Mouse (Mus musculus): Measurements from ENCODE around the gene Aasdh. TPM values are rescaled to one million over a fixed set of nuclear protein-coding genes. Genes with fewer than 3 reads are reported as not detected.
A peak's percentile ranks its signal among the peaks of the same experiment; 100 is the strongest.

Aasdh gene
- total and polyA plus RNA-seq, 3 experiments = 20.7 to 26.5 TPM; not detected in 1

DNA sequence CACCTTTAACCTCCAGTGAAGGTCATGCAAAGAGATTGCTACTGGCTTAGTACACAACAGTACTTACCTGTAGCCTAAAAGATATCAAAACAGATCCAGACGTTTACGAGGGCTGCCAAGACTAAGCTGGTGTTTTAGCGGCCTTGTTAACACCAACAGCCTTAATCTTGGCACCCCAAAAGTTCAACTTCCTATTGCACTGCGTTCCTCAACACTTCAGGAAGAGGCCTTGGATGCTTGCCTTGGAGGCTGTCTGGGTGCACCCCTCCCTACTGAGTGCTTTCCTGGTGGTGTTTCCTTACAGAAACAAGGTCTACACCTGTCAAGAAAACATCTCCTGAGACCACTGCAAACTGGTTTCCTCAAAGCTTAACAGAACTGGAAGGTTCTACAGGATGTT lies 41.8 kb upstream of the Aasdh start (continued):
- no peak for TF ChIP-seq UBTF (IDR thresholded peaks at IDR 0.05; ENCODE audit: borderline replicate concordance, insufficient read depth, low read depth, low read length)
- TF ChIP-seq ZMIZ1 (IDR thresholded peaks at IDR 0.05; ENCODE audit: low read depth, low read length) = no peak
- TF ChIP-seq CTCF (IDR thresholded peaks at IDR 0.05 in 2 of 3, conservative IDR thresholded peaks at IDR 0.05 in 1 of 3; ENCODE audit: control insufficient read depth in 1 of 3, insufficient read depth in 1 of 3, low read depth in 2 of 3, low read length in 3 of 3, poor library complexity in 1 of 3, severe bottlenecking in 1 of 3) = no peak
- TF ChIP-seq E2F4 (IDR thresholded peaks at IDR 0.05; ENCODE audit: borderline replicate concordance, low read depth, low read length) = no peak
- 0 out of 2 replicates have a peak, but pooled peaks have one; percentile 74 for TF ChIP-seq CHD1 (IDR thresholded peaks at IDR 0.05; ENCODE audit: low read depth, low read length)
- no peak for TF ChIP-seq MYC (IDR thresholded peaks at IDR 0.05; ENCODE audit: low read depth, low read length)
- TF ChIP-seq POLR2A (IDR thresholded peaks at IDR 0.05; ENCODE audit: control insufficient read depth in 1 of 2, insufficient read depth in 1 of 2, low read depth in 1 of 2, low read length in 2 of 2, poor library complexity in 1 of 2) = no peak
- no peak for TF ChIP-seq RAD21 (IDR thresholded peaks at IDR 0.05; ENCODE audit: low read depth, low read length)
- 0 out of 2 replicates have a peak, but pooled peaks have one; percentile 23 for TF ChIP-seq RCOR1 (IDR thresholded peaks at IDR 0.05; ENCODE audit: low read depth, low read length)
- TF ChIP-seq USF2 (IDR thresholded peaks at IDR 0.05; ENCODE audit: borderline replicate concordance in 1 of 2, insufficient read depth in 1 of 2, low read depth in 1 of 2, low read length in 2 of 2) = no peak
- 0 out of 2 replicates have a peak, but pooled peaks have one; percentile 21 for TF ChIP-seq MEF2A (IDR thresholded peaks at IDR 0.05; ENCODE audit: extremely low read depth, insufficient replicate concordance, low read depth, low read length, poor library complexity, severe bottlenecking)
- TF ChIP-seq HCFC1 (IDR thresholded peaks at IDR 0.05; ENCODE audit: low read depth, low read length) = no peak
- no peak; the same call in 1 of the 2 replicates for TF ChIP-seq MAX (IDR thresholded peaks at IDR 0.05; ENCODE audit: low read length)
- TF ChIP-seq TCF12 (IDR thresholded peaks at IDR 0.05; ENCODE audit: low read depth, low read length) = peak; percentile 77
- no peak for TF ChIP-seq ZKSCAN1 (IDR thresholded peaks at IDR 0.05; ENCODE audit: low read depth, low read length)
- TF ChIP-seq ZC3H11A (IDR thresholded peaks at IDR 0.05; ENCODE audit: low read depth, low read length) = no peak

DNA sequence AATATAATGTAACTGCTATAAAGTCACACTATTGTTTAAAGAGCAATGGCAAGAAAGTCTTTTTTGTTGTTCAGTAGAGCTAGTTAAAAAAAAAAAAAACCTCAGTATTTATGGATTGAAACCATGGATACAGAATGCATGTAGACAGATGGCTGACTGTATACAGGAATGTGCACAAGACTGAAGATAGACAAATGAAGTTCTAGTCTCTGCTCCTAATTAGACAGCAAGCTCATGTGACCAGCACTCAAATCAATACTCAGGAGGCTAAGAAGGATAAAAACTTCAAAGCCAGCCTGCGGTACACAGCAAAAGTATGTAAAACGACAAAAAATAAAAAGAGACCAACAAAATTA lies 40.3 kb upstream of the Aasdh start:
- TF ChIP-seq MAZ (IDR thresholded peaks at IDR 0.05; ENCODE audit: low read depth, low read length) (no peak), SIN3A (IDR thresholded peaks at IDR 0.05; ENCODE audit: low read length) (no peak; the same call in 1 of the 2 replicates), RAD21 (IDR thresholded peaks at IDR 0.05; ENCODE audit: low read depth, low read length) (no peak), USF1 (IDR thresholded peaks at IDR 0.05; ENCODE audit: low read depth, low read length) (peak; percentile 50; the same call in 1 of the 2 replicates), MYB (IDR thresholded peaks at IDR 0.05; ENCODE audit: low read depth, low read length) (no peak), EP300 (IDR thresholded peaks at IDR 0.05; ENCODE audit: low read depth in 1 of 2, low read length in 2 of 2) (no peak), CHD1 (IDR thresholded peaks at IDR 0.05; ENCODE audit: low read depth, low read length) (no peak), ZNF384 (IDR thresholded peaks at IDR 0.05; ENCODE audit: low read depth, low read length) (peak; percentile 65; the same call in 1 of the 2 replicates), E2F4 (IDR thresholded peaks at IDR 0.05; ENCODE audit: borderline replicate concordance, low read depth, low read length) (no peak), NELFE (IDR thresholded peaks at IDR 0.05; ENCODE audit: low read depth, low read length) (no peak), ELF1 (IDR thresholded peaks at IDR 0.05; ENCODE audit: low read depth, low read length) (no peak), KAT2A (conservative IDR thresholded peaks at IDR 0.05; ENCODE audit: low read depth, low read length) (no peak), GABPA (IDR thresholded peaks at IDR 0.05; ENCODE audit: low read depth, low read length) (no peak)
- H3K79me2 ChIP-seq (ENCODE audit: control insufficient read depth, insufficient read depth, low read length, poor library complexity) = peaks cover 86% of the 10 kb centered on the region
- no peak overlapping the region for H3K4me3 ChIP-seq (ENCODE audit: control insufficient read depth in 1 of 2, insufficient read depth in 1 of 2, low read depth in 2 of 2, low read length in 2 of 2)
- H3K36me3 ChIP-seq (ENCODE audit: control insufficient read depth in 1 of 2, insufficient read depth in 2 of 2, low read length in 2 of 2) = peaks cover 31 to 79% of the 10 kb centered on the region in 2 experiments
- peak overlapping the region; percentile 27 for H3K9ac ChIP-seq (ENCODE audit: control insufficient read depth, low read depth, low read length, poor library complexity, severe bottlenecking)
- H3K4me1 ChIP-seq (ENCODE audit: control insufficient read depth in 1 of 2, insufficient read depth in 2 of 2, low read length in 2 of 2) = peaks cover 46 to 51% of the 10 kb centered on the region in 2 experiments
- peak overlapping the region; percentile 48 for H3K27ac ChIP-seq (ENCODE audit: control insufficient read depth, low read depth, low read length)
- H3K27me3 ChIP-seq (ENCODE audit: control insufficient read depth in 1 of 2, insufficient read depth in 2 of 2, low read length in 2 of 2) = no peaks in the 10 kb centered on the region
- no peak for DNase-seq (ENCODE audit: low read depth, low spot score)
- no peaks in the 10 kb centered on the region for H3K9me3 ChIP-seq (replicated peaks; ENCODE audit: insufficient read depth, low read length)

All from MEL (cell line).